Mouse (Mus musculus) ovary, postnatal 36 days (tissue): Measurements from ENCODE around the gene Rtn4r.
A peak's percentile ranks its signal among the peaks of the same experiment; 100 is the strongest.

Source experiments
- DNase-seq: peaks from one replicate; pipeline ENCODE4 v3.0.0; 2022; ENCODE audit warnings: low spot score, mixed read lengths

Gene Rtn4r

GRCm38 (mm10) chr16:18127241-18127861 lies at the start of gene Rtn4r:
Gene Rtn4r (plus strand): TSS chr16:18127642.
- DNase-seq = peak; percentile 61

DNA sequence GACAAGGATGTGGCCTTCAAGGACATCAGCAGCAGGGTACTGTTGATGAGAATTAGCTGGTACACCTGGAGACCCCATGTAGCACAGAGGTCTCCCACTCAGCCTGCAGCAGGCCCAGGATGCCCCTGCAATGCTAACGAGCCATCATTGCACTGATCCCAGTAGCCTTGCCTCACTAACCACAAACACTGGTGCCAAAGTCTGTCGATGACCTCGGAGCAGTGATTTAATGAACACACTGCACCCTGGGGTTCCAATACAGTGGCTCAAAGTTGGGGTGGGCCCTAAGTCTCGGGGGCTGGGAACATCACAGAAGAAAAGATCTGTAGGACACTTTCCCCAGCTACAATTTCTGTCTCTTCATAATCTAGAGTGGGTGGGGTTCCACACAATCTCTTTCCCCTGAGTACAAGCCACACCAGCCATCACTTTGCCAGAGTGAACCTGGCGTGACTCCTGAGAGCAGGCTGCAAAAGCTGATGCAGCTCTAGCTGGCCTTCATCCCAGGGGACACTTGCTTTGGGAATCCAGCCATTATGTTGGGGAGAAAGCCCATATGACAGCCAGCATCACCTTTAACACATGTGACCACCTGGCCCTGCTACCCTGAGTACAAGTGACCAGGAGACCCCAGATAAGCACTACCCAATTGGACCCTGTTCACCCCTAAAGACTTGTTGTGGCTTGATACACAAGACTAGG lies 49.0 kb upstream of the Rtn4r start:
- no peak for DNase-seq

- no peak for DNase-seq
Observed at GRCm38 (mm10) chr16:18079300-18079699, 48.1 kb upstream of the Rtn4r start.

DNA sequence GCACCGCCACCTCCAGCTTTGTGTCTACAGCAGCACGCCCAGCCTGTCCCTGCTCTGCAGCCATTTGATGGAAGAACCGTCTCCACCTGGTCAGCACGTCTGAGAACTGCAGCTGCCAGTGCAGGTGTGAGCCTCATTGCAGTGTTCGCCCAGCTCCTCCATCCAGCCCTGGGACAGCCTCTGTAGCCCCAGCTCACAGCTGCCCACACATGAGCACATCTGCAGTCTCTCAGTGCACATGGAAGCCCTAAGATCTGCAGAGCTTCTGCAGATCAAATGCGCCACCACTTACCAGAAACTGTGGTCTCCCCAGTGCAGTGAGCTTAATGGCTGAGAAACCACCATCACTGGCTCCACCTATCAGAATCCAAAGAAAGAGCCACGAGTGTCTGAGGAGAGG lies 47.3 kb upstream of the Rtn4r start:
- no peak for DNase-seq

DNA sequence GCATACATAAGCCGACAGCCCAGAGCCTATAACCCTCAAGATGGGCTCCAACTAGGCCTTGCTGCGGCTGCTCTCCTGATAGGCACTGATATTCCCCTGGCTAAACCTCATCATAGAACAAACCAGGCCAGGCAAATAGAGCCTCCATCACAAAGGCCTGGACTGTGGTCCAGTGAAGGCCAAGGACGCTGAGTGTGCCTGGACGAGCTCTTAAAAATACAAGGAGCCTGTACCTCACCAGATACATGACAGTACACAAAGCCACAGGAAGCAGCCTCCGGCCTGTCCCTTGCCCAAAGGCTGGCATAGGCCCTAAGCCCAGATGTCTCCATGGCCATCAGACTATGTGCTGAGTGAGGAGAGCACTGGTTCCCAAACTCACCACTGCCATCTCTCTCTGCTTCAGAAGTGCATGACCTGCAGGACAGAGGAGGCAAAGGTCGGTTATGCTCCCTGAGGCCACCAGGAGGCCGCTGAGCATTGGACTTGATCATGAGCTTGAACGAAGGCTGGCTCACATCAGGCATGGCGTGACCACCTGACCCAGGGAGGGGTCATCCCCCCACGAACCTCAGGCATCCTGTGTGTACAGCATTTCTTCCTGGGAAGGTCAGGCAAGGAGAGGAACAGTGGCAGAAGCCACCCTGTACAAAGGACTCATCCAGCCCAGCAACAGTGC lies 46.2 kb upstream of the Rtn4r start:
- DNase-seq = no peak

DNA sequence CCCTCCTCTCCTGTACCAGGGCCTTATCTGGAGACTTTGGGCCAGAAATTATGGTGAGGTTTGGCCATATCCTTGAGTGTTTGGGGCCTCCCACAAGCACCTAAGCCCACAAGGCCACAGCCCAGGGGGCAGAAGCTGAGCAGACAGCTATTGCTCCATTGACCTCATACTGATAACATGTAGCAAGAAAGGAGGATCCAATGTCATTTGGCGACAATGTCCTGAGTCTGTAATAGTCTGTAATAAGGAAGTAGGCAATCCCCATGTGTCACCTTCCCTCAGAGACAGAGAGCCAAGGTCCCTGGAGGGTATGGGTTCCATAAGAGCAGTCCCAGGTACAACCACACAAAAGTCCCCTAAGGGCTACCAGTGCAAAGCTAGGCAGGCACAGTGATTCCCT lies 45.2 kb upstream of the Rtn4r start:
- DNase-seq = no peak

- peak; percentile 38 for DNase-seq
Observed at GRCm38 (mm10) chr16:18083231-18083951, 44.1 kb upstream of the Rtn4r start.

GRCm38 (mm10) chr16:18084262-18084661 lies 43.2 kb upstream of the Rtn4r start:
- no peak for DNase-seq

- no peak for DNase-seq
Observed at GRCm38 (mm10) chr16:18087101-18087500, 40.3 kb upstream of the Rtn4r start.

DNA sequence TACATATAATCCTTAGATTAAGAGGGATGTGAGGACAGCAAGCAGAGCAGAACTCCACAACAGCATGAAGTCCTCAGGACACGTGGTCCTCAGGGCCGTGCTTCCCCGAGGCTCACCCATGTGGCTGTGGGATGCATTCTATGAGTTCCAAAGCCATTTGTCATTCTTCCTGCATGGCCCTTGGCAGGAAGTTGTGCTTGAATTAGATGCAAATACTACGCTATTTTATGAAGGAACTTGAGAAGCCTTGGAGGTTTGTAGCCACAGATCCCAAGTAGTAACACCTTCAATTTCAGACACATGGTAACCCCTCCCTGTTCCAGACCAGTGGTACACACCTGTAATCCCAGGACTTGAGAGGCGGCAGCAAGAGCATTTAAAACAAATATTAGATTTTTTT lies 31.1 kb upstream of the Rtn4r start:
- no peak for DNase-seq

GRCm38 (mm10) chr16:18102816-18103215 lies 24.6 kb upstream of the Rtn4r start:
- no peak for DNase-seq

- no peak for DNase-seq
Observed at GRCm38 (mm10) chr16:18103366-18103765, 24.1 kb upstream of the Rtn4r start.

GRCm38 (mm10) chr16:18103808-18104207 lies 23.6 kb upstream of the Rtn4r start:
- no peak for DNase-seq

- peak; percentile 70 for DNase-seq
Observed at GRCm38 (mm10) chr16:18108221-18108966, 19.0 kb upstream of the Rtn4r start.

DNA sequence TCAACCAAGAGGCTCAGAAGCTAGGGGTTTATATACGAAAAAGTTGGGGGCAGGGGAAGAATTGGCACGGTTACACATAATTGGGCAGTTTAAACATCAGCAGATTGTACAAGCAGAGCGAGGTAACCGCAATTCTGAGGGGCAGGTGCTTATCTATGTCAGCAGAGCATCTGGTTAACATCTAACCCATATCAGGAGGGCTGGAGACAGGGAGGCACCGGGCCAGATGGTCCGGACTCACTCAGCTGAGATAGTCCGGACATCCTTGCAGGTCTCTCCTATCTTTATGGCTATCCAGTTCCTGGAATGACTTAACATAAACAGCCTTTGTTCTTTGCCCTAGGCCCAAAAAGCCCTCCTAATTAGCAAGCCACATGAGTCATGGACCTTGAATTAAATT lies 16.4 kb upstream of the Rtn4r start:
- no peak for DNase-seq

- DNase-seq = no peak
Observed at GRCm38 (mm10) chr16:18116467-18116866, 11.0 kb upstream of the Rtn4r start.

- no peak for DNase-seq
Observed at GRCm38 (mm10) chr16:18118285-18118684, 9.2 kb upstream of the Rtn4r start.

- DNase-seq = no peak
Observed at GRCm38 (mm10) chr16:18119031-18119730, 8.3 kb upstream of the Rtn4r start.

DNA sequence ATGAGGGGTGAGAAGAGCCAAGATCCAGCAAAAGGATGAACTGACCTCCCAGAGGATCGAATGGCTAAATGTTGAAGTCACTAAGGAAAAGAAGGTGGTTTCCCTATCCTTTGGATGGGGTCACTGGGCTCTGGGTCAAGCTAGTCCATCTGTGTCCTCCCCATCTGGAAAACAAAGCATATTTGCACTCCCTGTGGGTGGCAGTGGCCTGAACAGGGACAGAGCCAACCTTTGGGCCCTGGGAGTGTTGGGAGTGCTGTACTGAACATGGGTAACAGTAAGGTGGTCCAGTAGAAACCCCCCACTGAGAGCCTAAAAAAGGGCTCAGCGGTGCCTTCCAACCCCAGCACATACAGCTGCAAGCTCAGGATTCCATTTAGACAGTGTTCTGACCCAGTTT lies 4.7 kb upstream of the Rtn4r start:
- DNase-seq = no peak

DNA sequence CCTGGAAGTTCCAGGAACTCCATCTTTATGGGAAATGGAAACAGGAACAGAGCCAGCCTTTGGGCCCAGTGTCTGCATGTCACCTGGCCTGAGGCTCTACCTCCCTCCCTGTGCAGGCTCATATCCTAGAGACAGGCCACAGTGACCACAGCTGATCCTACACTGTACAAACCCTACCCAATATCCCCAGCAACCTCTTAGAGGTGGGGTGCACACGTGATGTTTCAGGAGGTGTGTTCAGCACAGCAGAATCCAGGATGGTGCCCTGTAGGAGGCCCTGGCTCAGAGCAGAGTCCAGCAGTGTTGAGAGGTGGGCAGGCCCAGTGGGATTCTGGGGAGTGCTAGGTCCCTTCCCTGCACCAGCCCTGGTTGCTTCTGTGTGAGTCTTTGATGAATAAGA lies 4.0 kb upstream of the Rtn4r start:
- DNase-seq = no peak

- no peak for DNase-seq
Observed at GRCm38 (mm10) chr16:18124040-18124439, 3.4 kb upstream of the Rtn4r start.
